Mouse (Mus musculus): ENCODE data around the gene Tmem254b.

The Tmem254b gene

DNA sequence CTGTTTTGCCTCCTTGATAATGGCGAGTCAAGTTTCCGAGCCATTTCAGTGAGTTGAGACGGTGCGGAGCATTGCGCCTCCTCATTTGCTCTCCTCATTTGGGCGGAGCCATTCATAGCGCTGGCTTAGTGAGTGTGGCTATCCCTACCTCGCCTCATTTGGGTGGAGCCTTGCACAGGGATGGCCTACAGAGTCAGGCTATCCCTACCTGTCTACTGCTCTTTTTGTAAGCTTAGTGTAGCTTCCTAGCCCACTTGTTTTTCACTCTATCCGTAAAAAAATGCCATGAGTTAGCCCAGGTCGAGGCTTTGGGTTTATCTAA is at the start of gene Tmem254b:
Gene Tmem254b, minus strand, starts transcription at position 116 of the 322 bp plus-strand sequence.
- WGBS: no CpG with 5 or more reads among the region's 10 CpGs

DNA sequence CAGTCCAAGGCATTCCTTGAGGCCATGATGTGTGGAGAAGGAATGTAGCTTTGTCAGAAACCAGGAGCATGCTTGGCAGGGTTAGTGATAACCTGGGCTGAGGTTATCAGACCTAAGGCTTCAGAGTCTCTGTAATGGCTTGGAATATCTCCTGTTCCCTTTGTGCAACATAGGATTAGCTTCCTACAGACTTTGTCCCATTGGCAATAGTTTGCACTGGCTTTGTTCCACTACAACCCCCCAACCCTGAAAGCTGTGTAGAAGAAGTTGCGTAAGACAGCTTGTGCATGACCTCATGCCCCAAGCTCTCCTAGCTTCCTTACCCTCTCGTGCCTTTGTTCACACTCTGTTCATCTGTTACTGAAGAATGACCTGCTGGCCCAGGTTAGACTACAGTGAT is 30.3 kb upstream of the Tmem254b start:
- no CpG with 5 or more reads among the region's 2 CpGs for WGBS

DNA sequence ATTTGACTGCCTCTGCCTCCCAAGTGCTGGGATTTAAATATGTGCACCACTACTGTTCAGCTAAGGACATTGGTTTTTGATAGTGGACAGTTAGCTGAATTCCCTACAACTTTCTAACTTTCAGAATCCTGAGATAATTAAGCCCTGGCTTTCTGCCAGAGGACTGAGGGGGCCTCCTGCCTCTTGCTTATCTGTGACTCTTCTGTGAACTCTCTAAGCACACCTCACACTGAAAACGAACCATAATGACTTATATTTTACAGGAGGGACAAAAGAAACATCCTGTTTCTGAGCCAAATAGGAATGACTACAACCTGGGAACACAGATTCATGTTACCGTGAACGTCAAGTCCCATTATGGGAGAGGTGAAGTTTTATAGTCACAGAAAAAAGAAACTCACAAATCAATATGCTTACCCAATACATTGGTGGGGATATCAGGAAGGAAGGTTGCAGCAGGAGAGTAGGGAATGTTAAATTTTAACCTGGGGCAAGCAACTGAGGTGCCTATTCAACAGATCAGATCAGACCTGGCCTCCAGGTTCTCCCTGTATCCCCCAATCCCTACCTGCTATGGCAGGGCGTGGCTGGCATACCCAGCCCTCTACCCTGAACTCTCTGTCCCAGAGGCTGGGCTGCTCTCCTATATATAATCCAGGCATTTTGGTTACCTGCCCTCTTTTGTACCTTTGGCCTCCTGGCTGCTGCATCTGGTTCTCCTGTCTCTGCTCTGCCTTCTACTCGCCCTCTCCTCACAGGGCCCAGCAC is 9.6 kb upstream of the Tmem254b start:
- no CpG with 5 or more reads among the region's 5 CpGs for WGBS

DNA sequence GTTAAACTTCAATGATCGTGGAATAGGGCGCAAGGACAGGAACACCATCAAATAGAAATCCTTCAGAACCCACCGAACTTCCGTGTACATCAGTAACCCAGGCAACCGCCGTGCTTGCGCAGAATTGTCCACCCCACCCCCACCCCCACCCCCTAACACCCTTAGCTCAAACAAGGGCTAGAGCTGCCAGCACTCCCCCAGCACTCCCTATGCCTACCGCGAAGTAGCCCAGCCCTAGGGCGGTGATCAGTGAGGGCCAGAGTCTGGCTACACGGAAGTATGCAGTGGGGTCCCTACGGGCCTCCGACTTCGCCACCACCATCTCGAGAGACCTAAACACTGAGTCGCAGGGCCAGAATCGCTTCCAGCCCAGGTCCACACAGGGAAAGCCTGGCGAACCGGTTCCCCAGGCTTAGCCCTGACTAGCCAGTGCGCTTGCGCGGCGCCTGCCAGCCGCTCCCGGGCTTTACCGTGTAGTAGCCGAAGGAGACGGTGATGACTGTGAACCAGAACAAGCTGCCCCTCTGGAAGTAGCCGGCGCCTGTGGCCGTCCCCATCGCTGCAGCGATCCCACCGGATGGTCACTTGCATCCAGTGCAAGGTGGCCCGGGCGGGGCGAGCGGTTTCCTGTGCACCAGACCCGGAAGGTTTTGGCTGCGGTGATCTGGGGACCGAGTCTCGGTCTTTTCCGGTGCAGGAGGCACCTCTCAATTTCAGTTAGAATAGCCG is 480 bp downstream of the Tmem254b start:
- no CpG with 5 or more reads among the region's 44 CpGs for WGBS

DNA sequence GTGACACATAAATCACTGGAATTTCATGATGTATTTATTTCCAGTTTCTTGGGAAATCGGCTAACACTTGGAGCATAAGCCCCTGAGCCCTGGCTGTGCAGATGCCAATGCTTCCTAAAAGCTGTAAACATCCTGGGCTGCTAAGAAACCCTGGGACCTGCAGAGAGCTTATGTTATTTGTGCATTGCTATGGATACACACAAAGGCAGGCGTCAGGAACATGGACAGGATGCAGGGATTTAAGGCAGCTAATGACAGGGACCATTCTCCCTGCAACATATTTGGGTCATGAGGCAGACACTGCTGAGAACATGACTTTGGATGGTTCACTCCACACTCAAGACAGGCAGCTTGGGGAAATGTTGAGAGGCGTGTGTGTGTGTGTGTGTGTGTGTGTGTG is 9.0 kb downstream of the Tmem254b start:
- WGBS: no CpG with 5 or more reads among the region's 3 CpGs

DNA sequence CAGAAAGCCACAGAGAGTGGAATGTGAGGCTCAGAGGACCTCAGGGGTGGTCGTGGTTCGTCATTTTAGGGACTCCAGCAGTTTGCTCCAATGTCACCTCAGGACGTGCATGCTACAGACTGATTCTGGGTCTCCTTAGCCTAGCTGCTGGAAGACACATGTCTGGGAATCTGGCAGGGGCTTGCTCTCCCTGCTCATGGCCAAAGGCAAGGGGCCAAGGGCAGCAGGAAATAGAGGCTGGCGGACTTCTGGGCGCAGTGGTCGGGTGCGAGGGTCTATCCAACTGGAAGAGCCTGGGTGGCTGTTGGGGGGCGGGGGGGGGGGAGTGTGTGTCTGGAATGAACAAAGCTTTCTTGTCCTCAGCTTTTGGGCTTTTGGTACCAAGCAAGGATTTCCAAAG is 18.5 kb downstream of the Tmem254b start:
- no CpG with 5 or more reads among the region's 8 CpGs for WGBS

DNA sequence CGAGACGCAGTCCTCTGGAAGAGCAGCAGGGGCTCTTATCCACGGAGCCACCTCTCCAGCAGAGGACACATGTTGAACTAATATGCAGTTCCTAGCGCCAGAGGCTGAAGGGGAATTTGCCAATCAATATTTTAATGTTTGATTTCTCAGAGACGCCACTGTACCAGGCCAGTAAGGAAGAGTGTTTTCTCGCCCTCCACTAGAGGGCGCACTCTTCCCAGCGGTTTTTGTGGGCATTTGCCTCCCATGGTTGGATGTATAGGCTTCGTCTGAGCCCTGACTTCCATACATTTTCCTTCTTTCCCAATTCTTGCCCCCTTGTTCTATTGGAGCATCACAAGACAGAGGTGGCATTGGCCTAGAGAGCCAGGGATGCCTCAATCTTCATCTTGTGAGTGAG is 20.2 kb downstream of the Tmem254b start:
- WGBS: no CpG with 5 or more reads among the region's 9 CpGs

DNA sequence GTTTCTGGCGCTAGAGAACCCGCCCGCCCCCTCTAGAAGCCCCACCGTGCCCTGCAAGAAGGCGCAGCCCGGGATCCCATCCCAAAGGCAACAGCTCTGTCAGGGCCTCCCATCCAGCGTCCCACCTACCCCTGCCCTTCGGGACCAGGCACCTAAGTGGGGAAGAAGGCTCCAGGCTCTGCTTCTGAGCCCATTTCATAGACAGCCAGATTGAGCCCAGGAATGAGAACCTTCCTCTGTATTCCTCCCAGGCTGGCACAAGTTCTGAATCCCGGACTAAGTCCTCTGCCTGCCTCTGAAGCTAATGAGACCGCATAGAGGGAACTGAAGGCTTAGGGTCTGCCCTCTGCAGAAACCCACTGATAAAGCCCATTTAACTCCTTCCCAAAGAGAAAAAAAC is 24.5 kb downstream of the Tmem254b start, which contains the start of gene Plac9b:
Gene Plac9b, minus strand, starts transcription at position 101 of the 400 bp plus-strand sequence.
- no CpG with 5 or more reads among the region's 10 CpGs for WGBS

DNA sequence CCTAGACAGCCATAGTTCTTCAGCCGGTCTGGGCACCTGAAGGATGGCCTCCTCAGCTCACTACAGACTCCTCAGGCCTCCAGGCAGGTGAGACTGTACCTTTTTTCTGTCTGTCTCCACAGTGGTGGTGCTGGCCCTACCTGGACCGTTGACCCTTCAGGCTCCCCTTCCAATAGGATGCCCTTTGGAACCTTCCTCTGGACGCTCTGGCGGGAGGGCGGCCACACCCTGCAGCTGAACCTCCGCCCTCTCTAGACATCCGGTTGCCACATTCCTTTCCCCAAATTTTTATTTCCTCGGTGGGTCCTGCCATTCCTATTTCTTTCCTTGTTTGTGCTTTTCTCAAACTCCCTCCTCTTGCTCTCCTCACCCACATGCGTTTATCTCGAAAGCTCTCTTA is 25.2 kb downstream of the Tmem254b start:
- WGBS: no CpG with 5 or more reads among the region's 10 CpGs

DNA sequence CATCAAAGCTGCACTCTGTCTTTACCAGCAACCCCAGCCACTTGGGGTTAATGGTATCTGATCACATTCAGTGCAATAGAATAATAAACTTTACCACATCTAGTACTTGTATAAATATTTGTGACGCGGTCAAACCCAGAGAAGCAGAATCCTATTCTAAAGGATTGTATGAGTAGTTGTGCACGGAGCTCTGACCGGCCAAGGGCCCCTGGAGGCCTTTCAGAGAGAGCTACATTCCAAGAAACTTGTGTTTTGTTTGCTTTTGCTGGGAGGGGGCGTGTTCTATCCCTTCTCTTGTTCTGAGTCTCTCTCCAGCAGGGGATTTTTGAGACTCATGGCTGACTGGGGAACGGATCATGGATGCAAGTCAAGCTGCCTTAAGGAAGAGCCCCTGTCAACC is 31.8 kb downstream of the Tmem254b start:
- WGBS: no CpG with 5 or more reads among the region's 6 CpGs

DNA sequence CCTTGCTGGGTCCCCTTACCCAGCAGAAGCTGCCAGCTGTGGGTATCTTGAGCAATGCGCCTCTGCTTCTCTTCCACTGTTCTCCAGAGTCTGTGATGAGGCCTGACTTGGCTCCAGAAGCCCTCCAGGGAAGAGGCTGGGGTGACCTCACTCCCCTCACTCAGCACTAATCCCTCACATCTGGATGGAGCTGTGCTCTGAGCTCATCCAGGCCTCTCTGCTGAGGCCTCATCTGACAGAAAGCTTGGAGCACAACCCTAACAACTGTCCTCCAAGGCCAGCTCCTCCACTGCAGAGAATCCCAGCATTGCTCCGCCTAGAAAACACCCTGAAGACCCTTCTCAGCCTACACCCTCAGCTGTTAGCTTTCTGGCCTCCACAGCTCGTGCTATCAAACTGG is 32.9 kb downstream of the Tmem254b start:
- WGBS: no CpG with 5 or more reads among the region's 3 CpGs

DNA sequence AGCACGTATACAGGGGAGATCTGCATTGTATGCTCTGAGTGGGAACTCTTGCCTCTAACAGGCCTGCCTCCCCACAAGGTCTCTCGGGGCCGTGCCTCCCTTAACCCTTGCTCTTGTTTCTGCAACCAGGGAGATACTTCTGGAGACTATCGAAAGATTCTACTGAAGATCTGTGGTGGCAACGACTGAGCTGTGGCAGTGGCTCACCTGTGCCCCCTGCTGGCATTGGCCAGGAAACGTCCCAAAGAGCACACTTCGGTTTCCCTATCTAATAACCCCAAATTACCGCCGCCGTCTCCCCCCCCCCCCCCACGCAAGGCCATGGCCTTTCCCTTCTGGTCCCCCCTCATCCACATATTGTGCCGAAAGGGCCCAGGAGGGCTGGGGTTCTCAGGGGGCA is 41.6 kb downstream of the Tmem254b start:
- WGBS: no CpG with 5 or more reads among the region's 12 CpGs

DNA sequence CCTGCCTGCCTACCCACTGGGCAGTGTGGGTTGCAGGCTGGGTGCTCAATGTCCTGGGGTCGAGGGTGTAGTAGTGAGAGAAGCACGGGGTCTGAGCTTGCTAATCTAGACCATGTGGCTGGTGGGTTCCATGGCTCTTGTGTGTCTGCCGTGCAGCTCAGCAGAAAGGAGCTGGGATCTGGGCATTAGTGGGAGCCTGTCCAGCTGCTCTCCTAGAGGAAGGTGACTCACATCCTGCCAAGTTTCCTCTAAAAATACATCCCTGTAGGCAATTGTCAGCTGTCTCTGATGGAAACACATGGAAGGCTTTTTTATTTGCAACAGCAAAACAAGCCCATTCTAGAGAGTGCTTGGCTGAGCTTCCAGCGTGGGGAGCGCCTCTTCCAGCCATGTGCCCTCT is 44.4 kb downstream of the Tmem254b start:
- WGBS: no CpG with 5 or more reads among the region's 5 CpGs

DNA sequence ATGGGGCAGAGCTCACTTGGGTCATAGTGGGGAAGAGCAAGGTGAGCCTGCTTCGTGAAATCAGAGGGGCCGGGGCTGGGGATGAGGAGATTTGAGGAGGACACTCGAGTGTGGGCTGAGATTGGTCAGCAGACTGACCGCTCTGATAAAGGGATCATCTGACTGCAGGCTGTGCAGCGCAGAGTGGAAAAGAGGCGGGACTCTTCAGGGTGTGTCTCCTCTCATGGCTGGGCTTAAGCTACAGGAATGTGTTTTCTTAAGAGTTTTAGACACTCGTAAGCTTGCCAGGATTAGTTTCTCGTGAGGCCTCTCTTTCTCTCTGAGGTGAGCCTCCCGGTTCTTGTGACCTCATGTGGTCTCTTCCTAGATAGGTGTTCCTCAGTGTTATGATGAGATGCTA is 45.7 kb downstream of the Tmem254b start:
- no CpG with 5 or more reads among the region's 9 CpGs for WGBS

DNA sequence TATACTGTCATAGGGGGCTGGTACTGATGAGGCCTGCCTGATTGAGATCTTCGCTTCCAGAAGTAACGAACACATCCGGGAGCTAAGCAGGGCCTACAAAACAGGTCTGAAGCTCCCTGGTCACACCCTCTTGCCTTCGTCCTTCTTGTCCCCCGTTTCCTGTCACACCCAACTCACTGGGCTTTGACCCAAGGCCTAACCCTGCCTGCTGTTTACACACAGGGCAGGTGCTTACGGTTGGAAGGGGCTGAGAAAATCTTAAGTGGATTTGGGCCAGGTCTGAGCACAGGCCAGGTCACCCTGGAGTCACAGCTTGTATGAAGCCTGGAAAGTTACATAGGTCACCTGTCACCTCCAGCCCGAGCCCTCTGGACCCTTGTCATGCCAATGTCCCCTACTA is 50.8 kb downstream of the Tmem254b start:
- WGBS: no CpG with 5 or more reads among the region's 7 CpGs

Measured in cerebral cortex, adult 2 months (tissue).